Mouse (Mus musculus): ENCODE data around the gene Camta1. TPM values are rescaled to one million over a fixed set of nuclear protein-coding genes. Genes with fewer than 3 reads are reported as not detected.
A peak's percentile ranks its signal among the peaks of the same experiment; 100 is the strongest.

Gene Camta1
- polyA plus RNA-seq, 1 experiment from 2014 or later = 61.9 TPM

- Histone ChIP-seq H3K4me3 (ENCODE audit: low read depth, low read length) (no peak overlapping the region), H3K9ac (ENCODE audit: low read length) (no peak overlapping the region), H3K27ac (replicated peaks) (no peak overlapping the region), H3K9me3 (ENCODE audit: control insufficient read depth, low read length) (no peaks in the 10 kb centered on the region), H3K4me1 (replicated peaks; ENCODE audit: control insufficient read depth, insufficient read depth) (no peaks in the 10 kb centered on the region), H3K27me3 (ENCODE audit: control insufficient read depth, insufficient read depth, low read length) (no peaks in the 10 kb centered on the region), H3K36me3 (ENCODE audit: control insufficient read depth, insufficient read depth, low read length) (no peaks in the 10 kb centered on the region), H3K4me2 (replicated peaks; ENCODE audit: low read depth) (no peak overlapping the region)
- ATAC-seq (ENCODE audit: low FRiP score, low TSS enrichment) (peak; percentile 92), DNase-seq (ENCODE audit: low spot score) (peak; percentile 58)
- 80% methylated on average over 8 of the region's 8 CpGs for WGBS
- TF ChIP-seq CTCF (IDR thresholded peaks at IDR 0.05; ENCODE audit: low read depth) (no peak), EP300 (optimal IDR thresholded peaks at IDR 0.05) (no peak)
These were observed 892.7 kb downstream of the Camta1 start for GRCm38 (mm10) chr4:150968956-150969355.

DNA sequence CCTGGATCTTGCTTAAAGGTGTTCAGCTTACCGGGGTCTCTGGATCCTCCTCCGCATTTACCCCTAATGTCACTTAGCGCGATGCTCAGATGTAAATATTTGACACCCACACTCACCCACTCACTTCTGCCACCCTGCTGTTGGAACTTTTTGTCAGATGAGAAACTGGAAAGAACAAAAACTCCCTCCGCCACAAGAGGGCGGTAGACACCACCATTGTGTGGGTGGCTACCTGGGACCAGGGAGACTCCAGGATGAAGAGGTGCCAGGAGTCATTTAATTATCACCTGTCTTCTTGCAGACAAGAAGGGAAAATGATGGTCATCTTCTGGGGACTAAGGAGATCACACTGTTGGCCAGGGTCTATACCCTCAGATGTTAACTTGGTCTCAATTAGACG is 895.1 kb downstream of the Camta1 start:
- no peaks in the 10 kb centered on the region for H3K4me1 ChIP-seq (replicated peaks; ENCODE audit: control insufficient read depth, insufficient read depth)
- no peak for TF ChIP-seq EP300 (optimal IDR thresholded peaks at IDR 0.05)
- peak; percentile 89 for TF ChIP-seq CTCF (IDR thresholded peaks at IDR 0.05; ENCODE audit: low read depth)
- no peak overlapping the region for H3K27ac ChIP-seq (replicated peaks)
- H3K36me3 ChIP-seq (ENCODE audit: control insufficient read depth, insufficient read depth, low read length) = no peaks in the 10 kb centered on the region
- H3K4me3 ChIP-seq (ENCODE audit: low read depth, low read length) = no peak overlapping the region
- DNase-seq (ENCODE audit: low spot score) (peak; percentile 83), ATAC-seq (ENCODE audit: low FRiP score, low TSS enrichment) (no peak)
- no peak overlapping the region for H3K4me2 ChIP-seq (replicated peaks; ENCODE audit: low read depth)
- H3K27me3 ChIP-seq (ENCODE audit: control insufficient read depth, insufficient read depth, low read length) = no peaks in the 10 kb centered on the region
- H3K9me3 ChIP-seq (ENCODE audit: control insufficient read depth, low read length) = no peaks in the 10 kb centered on the region
- 15% methylated on average over 7 of the region's 7 CpGs for WGBS
- H3K9ac ChIP-seq (ENCODE audit: low read length) = no peak overlapping the region

DNA sequence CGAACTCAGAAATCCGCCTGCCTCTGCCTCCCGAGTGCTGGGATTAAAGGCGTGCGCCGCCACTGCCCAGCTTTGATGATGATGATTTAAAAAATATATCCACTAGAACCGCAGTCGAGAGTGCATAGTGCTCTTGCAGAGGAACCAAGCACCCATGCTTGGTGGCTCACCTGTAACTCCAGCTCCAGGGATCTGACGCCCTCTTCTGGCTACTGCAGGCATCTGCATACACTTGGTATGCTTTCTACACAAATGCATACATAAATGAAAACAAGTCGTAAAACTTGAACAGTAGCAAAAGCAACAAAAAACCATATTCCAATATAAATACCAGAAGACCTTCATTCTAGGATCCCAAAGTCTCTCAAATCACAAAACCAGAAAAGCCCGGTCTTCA is 896.1 kb downstream of the Camta1 start:
- H3K4me2 ChIP-seq (replicated peaks; ENCODE audit: low read depth) = no peak overlapping the region
- WGBS = 68% methylated on average over 11 of the region's 11 CpGs
- no peak overlapping the region for H3K4me3 ChIP-seq (ENCODE audit: low read depth, low read length)
- no peaks in the 10 kb centered on the region for H3K9me3 ChIP-seq (ENCODE audit: control insufficient read depth, low read length)
- H3K27me3 ChIP-seq (ENCODE audit: control insufficient read depth, insufficient read depth, low read length) = no peaks in the 10 kb centered on the region
- no peak overlapping the region for H3K27ac ChIP-seq (replicated peaks)
- no peaks in the 10 kb centered on the region for H3K4me1 ChIP-seq (replicated peaks; ENCODE audit: control insufficient read depth, insufficient read depth)
- TF ChIP-seq CTCF (IDR thresholded peaks at IDR 0.05; ENCODE audit: low read depth) = peak; percentile 26; the same call in 1 of the 2 replicates
- no peak for TF ChIP-seq EP300 (optimal IDR thresholded peaks at IDR 0.05)
- no peaks in the 10 kb centered on the region for H3K36me3 ChIP-seq (ENCODE audit: control insufficient read depth, insufficient read depth, low read length)
- no peak for DNase-seq (ENCODE audit: low spot score)
- no peak overlapping the region for H3K9ac ChIP-seq (ENCODE audit: low read length)
- ATAC-seq (ENCODE audit: low FRiP score, low TSS enrichment) = no peak

GRCm38 (mm10) chr4:150964635-150965554 is 896.8 kb downstream of the Camta1 start:
- H3K4me1 ChIP-seq (replicated peaks; ENCODE audit: control insufficient read depth, insufficient read depth) = no peaks in the 10 kb centered on the region
- H3K36me3 ChIP-seq (ENCODE audit: control insufficient read depth, insufficient read depth, low read length) = no peaks in the 10 kb centered on the region
- peak overlapping the region; percentile 19; the same call in 1 of the 2 replicates for H3K4me3 ChIP-seq (ENCODE audit: low read depth, low read length)
- no peaks in the 10 kb centered on the region for H3K27me3 ChIP-seq (ENCODE audit: control insufficient read depth, insufficient read depth, low read length)
- DNase-seq (ENCODE audit: low spot score) (peak; percentile 89), ATAC-seq (ENCODE audit: low FRiP score, low TSS enrichment) (0 out of 2 replicates have a peak, but pooled peaks have one; percentile 46)
- H3K27ac ChIP-seq (replicated peaks) = no peak overlapping the region
- TF ChIP-seq CTCF (IDR thresholded peaks at IDR 0.05; ENCODE audit: low read depth) (peak; percentile 89), EP300 (optimal IDR thresholded peaks at IDR 0.05) (no peak)
- peak overlapping the region; percentile 46 for H3K4me2 ChIP-seq (replicated peaks; ENCODE audit: low read depth)
- WGBS = 10% methylated on average over 25 of the region's 25 CpGs
- H3K9me3 ChIP-seq (ENCODE audit: control insufficient read depth, low read length) = no peaks in the 10 kb centered on the region
- H3K9ac ChIP-seq (ENCODE audit: low read length) = peak overlapping the region; percentile 31; the same call in 1 of the 2 replicates

DNA sequence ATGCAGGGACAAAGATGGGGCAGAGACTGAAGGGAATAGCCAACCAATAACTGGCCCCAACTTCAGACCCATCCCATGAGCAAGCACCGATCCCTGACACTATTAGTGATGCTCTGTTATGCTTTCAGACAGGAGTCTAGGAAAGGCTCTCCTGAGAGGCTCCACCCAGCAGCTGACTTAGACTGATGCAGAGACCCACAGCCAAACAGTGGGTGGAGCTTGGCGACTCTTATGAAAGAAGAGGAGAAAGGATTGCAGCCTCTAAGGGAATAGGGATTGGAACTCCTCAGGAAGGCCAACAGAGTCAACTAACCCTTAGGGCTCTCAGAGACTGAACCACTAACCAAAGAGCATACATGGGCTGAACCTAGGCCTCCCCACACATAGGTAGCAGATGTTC is 898.0 kb downstream of the Camta1 start:
- ATAC-seq (ENCODE audit: low FRiP score, low TSS enrichment) (no peak), DNase-seq (ENCODE audit: low spot score) (no peak)
- TF ChIP-seq CTCF (IDR thresholded peaks at IDR 0.05; ENCODE audit: low read depth) = no peak
- no peak for TF ChIP-seq EP300 (optimal IDR thresholded peaks at IDR 0.05)
- no peak overlapping the region for H3K9ac ChIP-seq (ENCODE audit: low read length)
- no peaks in the 10 kb centered on the region for H3K36me3 ChIP-seq (ENCODE audit: control insufficient read depth, insufficient read depth, low read length)
- WGBS = 58% methylated on average over 2 of the region's 2 CpGs
- no peak overlapping the region for H3K27ac ChIP-seq (replicated peaks)
- H3K4me1 ChIP-seq (replicated peaks; ENCODE audit: control insufficient read depth, insufficient read depth) = no peaks in the 10 kb centered on the region
- H3K4me2 ChIP-seq (replicated peaks; ENCODE audit: low read depth) = no peak overlapping the region
- no peaks in the 10 kb centered on the region for H3K9me3 ChIP-seq (ENCODE audit: control insufficient read depth, low read length)
- no peak overlapping the region for H3K4me3 ChIP-seq (ENCODE audit: low read depth, low read length)
- no peaks in the 10 kb centered on the region for H3K27me3 ChIP-seq (ENCODE audit: control insufficient read depth, insufficient read depth, low read length)

DNA sequence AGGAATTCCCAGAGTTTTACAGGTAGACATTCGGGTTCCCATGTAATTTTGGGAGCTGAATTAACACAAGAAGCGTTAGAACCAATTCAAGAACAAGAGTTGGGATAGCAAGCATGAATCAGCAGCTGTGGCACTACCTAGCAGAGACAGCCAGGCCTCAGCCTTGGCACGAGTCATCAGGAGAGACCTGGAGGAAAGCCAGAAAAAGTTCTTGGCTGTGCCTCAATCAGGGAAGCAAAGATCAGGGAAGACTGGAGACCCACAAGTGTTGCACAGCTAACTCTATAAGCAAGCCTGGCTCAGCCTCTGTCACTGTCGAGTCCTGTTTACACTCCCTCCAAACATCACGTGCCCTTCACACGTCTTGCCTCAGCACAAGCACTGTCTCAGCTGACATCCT is 899.4 kb downstream of the Camta1 start:
- DNase-seq (ENCODE audit: low spot score) (peak; percentile 42), ATAC-seq (ENCODE audit: low FRiP score, low TSS enrichment) (no peak)
- H3K4me3 ChIP-seq (ENCODE audit: low read depth, low read length) = no peak overlapping the region
- no peaks in the 10 kb centered on the region for H3K9me3 ChIP-seq (ENCODE audit: control insufficient read depth, low read length)
- H3K4me2 ChIP-seq (replicated peaks; ENCODE audit: low read depth) = no peak overlapping the region
- 18% methylated on average over 6 of the region's 6 CpGs for WGBS
- no peaks in the 10 kb centered on the region for H3K27me3 ChIP-seq (ENCODE audit: control insufficient read depth, insufficient read depth, low read length)
- no peak overlapping the region for H3K27ac ChIP-seq (replicated peaks)
- no peak overlapping the region for H3K9ac ChIP-seq (ENCODE audit: low read length)
- TF ChIP-seq CTCF (IDR thresholded peaks at IDR 0.05; ENCODE audit: low read depth) (no peak), EP300 (optimal IDR thresholded peaks at IDR 0.05) (no peak)
- H3K4me1 ChIP-seq (replicated peaks; ENCODE audit: control insufficient read depth, insufficient read depth) = no peaks in the 10 kb centered on the region
- H3K36me3 ChIP-seq (ENCODE audit: control insufficient read depth, insufficient read depth, low read length) = no peaks in the 10 kb centered on the region

Measured in stomach, postnatal 0 days (tissue).